Mouse (Mus musculus) small intestine, adult 10 weeks (tissue): ENCODE data around the gene Dag1. TPM values are rescaled to one million over a fixed set of nuclear protein-coding genes. Genes with fewer than 3 reads are reported as not detected.

Experiments
- polyA plus RNA-seq: library from polyadenylated mRNA; stranded (reverse); fragments of 350-450 nt; fragmentation: Illumina TruSeq; extraction: RNeasy Lipid Tissue Mini Kit (QIAGEN cat#74804); gene quantifications from one replicate; pipeline ENCODE4 v1.2.3, GENCODE M21; 2014; ENCODE audit warnings: low replicate concordance

Gene Dag1
- 31.6 TPM for polyA plus RNA-seq

GRCm38 (mm10) chr9:108263690-108264190 lies at the start of gene Dag1:
TSS of gene Dag1 (minus strand) at chr9:108263958.

GRCm38 (mm10) chr9:108305629-108306520 lies 42.1 kb upstream of the Dag1 start, which contains the start of the genes Rhoa and Tcta:
TSS of gene Rhoa (plus strand) at chr9:108306129.
TSS of gene Tcta (minus strand) at chr9:108306160.

GRCm38 (mm10) chr9:108296453-108297355 lies 32.9 kb upstream of the Dag1 start, which contains the start of gene Amt:
TSS of gene Amt (plus strand) at chr9:108296853.

DNA sequence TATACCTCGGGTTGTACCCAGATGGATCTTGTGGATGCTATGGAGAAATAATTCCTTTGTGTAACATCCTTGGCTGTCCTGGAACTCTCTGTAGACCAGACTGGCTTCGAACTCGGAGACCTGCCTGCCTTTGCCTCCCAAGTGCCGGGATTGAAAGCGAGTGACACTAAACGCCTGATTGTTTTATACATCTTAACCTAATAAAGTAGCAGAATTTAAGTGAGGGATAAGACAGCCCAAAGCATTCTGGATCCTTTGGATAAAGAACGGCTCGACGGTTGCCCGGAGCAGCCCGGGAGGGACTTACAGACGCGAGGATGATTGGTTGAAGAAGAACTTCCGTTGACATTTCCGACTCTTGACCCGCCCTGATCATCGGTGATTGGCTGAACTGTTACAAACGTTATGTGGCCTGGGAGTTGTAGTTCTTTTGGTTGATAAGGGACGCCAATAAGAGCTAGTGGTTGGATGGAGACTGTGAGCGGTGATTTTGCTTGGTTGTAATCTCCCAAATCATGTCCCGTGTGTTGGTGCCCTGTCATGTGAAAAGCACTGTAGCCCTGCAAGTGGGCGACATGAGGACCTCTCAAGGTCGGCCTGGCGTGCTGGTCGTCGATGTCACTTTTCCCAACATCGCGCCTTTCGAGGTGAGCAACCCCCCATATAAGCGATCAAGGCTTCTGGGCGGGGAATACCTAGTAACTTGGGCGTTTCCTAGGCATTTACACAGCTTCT lies 26.4 kb upstream of the Dag1 start, which contains the start of gene Nicn1:
TSS of gene Nicn1 (plus strand) at position 414 of the 735 bp plus-strand sequence.

GRCm38 (mm10) chr9:108189787-108190679 lies 73.7 kb downstream of the Dag1 start, which contains the start of gene Bsn:
TSS of gene Bsn (minus strand) at chr9:108190384.

Other genes starting within 250 kb of the Dag1 start
- gene Gmppb, start 214.7 kb downstream of the Dag1 start, polyA plus RNA-seq = 0.67 TPM
- 0.26 TPM for gene Amigo3, start 210.8 kb downstream of the Dag1 start, polyA plus RNA-seq
- not detected for gene Mst1, start 183.5 kb downstream of the Dag1 start, polyA plus RNA-seq
- 1.1 TPM for gene Rnf123, start 180.6 kb downstream of the Dag1 start, polyA plus RNA-seq
- 22.8 TPM for gene Apeh, start 169.4 kb downstream of the Dag1 start, polyA plus RNA-seq
- gene Bsn, start 73.6 kb downstream of the Dag1 start, polyA plus RNA-seq = 0.19 TPM
- gene Nicn1, start 26.5 kb upstream of the Dag1 start, polyA plus RNA-seq = 4.0 TPM
- 0.45 TPM for gene Amt, start 32.9 kb upstream of the Dag1 start, polyA plus RNA-seq
- 419 TPM for gene Rhoa, start 42.2 kb upstream of the Dag1 start, polyA plus RNA-seq
- gene Tcta, start 42.2 kb upstream of the Dag1 start, polyA plus RNA-seq = 11.5 TPM
- gene Gpx1, start 74.9 kb upstream of the Dag1 start, polyA plus RNA-seq = 13.5 TPM
- 45.5 TPM for gene Usp4, start 83.9 kb upstream of the Dag1 start, polyA plus RNA-seq
- 1.4 TPM for gene 1700102P08Rik, start 128.8 kb upstream of the Dag1 start, polyA plus RNA-seq
- gene Ccdc36, start 164.5 kb upstream of the Dag1 start, polyA plus RNA-seq = not detected
- not detected for gene BC048562, start 172.5 kb upstream of the Dag1 start, polyA plus RNA-seq
- 2.2 TPM for gene Ccdc71, start 196.6 kb upstream of the Dag1 start, polyA plus RNA-seq
- gene Klhdc8b, start 197.6 kb upstream of the Dag1 start, polyA plus RNA-seq = not detected
- gene Lamb2, start 215.8 kb upstream of the Dag1 start, polyA plus RNA-seq = 0.67 TPM
- 4.3 TPM for gene Usp19, start 226.6 kb upstream of the Dag1 start, polyA plus RNA-seq
- gene Qars, start 243.7 kb upstream of the Dag1 start, polyA plus RNA-seq = 84.5 TPM